Mouse (Mus musculus) heart, adult 9 months (tissue): Measurements from ENCODE around the gene Ercc6l.
A peak's percentile ranks its signal among the peaks of the same experiment; 100 is the strongest.

ENCODE experiments used
- DNase-seq, 2 experiments: peaks; one replicate each; pipeline ENCODE4 v3.0.0; 2022; ENCODE audit warnings: low spot score in 2 of 2

The Ercc6l gene

GRCm38 (mm10) chrX:102156618-102157422 is at the start of gene Ercc6l:
TSS of gene Ercc6l (minus strand) at chrX:102157091.
- DNase-seq: peak; percentile 86 to 90

- DNase-seq: no peak
These were observed 33.9 kb upstream of the Ercc6l start for GRCm38 (mm10) chrX:102190840-102191239.

DNA sequence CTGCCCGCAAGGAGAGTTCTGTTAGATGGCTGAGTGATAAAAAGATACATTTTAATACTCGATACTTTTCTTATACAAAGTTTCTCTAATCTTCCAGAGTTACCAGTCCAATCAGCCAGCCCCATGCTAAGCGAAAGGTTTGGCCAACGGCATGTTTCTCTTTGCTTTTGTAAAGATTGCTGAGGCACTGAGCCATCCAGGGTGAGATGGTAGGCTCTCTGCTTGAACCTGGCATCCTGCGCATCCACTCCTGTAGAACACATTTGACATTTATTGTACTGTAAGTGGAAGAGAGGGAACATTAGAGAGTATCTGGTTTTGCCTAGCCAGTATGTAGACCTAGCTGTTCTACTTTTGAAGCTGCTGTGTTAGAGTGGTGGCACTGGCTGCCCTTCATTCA is 32.7 kb upstream of the Ercc6l start:
- no peak for DNase-seq

- peak; percentile 78 to 80 for DNase-seq
These were observed 32.0 kb upstream of the Ercc6l start, which contains the start of gene Rps4x for GRCm38 (mm10) chrX:102188712-102189497. TSS of gene Rps4x (minus strand) at chrX:102189394.

- no peak for DNase-seq
These were observed 30.3 kb upstream of the Ercc6l start for GRCm38 (mm10) chrX:102187023-102187699.

DNA sequence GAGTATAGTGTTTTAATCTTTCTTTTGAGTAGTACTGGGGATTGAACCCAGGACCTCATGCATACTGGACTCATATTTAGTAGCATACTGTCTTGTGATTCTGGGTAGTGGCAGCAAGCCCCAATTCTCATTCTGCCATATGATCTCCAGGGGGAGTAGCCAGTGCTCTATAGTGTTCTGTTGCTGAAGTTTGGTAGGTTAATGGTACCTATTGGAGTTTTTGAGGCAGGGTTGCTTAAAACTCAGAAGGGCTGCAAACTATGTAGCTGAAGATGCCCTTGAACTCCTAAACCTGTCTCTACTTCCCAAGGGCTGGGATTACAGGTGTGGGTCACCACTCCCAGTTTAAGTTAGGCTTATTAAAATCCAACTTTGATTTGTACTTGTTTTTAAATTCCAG is 25.7 kb upstream of the Ercc6l start:
- DNase-seq: no peak

GRCm38 (mm10) chrX:102175538-102176287 is 18.8 kb upstream of the Ercc6l start:
- no peak for DNase-seq

GRCm38 (mm10) chrX:102170900-102171299 is 14.0 kb upstream of the Ercc6l start:
- no peak for DNase-seq

DNA sequence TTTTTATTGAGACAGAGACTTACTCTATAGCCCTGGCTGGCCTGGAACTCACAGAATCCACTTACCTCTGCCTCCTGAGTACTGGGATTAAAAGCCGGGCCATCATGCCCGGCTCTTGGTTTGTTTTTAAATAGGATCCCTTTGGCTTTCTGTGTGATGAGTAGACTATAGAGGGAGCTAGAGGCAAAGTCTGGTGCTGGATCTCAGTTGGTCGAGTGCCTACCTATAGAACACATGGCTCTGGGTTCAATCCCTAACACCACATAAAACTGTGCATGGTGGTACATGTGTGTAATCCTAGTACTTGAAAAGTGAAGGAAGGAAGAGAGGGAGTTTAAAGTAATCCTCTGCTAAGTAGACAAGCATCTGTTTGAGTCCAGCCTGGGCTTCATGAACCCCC is 13.2 kb upstream of the Ercc6l start:
- DNase-seq: no peak

DNA sequence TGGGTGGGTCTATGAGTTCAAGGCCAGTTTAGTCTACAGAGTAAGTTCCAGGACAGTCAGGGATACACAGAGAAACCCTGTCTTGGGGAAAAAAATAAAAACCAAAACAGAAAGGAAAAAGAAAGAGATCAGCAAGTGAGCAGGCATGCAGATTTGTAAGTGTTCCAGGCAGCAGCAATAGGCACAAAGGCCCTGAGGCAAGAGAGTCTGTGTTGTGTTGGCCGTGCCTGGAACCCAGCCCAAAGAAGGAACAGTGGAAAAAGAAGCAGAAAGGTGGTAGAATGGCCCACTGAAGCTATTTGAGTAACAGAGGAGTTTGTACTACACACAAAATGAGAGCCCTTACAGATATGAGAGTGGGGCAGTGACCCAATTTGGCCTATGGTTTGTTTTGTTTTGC is 12.8 kb upstream of the Ercc6l start:
- no peak for DNase-seq

DNA sequence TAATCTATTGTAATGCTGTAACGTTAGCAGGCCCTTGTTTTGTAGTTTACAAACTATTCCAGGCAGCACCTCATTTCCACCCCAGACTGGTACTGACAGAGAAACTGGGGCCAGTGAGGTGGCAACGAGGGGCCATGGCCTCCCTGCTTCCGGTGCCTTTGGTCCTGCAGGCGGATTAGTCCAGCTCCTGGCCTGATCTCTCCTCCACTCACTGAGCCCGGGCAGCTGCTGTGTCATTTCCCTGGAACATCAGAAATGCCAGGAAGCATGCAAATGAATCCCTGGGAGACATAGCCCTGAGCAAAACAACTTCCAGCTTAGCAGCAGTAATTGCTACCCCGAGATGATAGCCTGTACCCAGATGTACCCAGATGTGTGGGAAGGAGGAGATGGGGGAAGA is 10.1 kb upstream of the Ercc6l start:
- no peak for DNase-seq

DNA sequence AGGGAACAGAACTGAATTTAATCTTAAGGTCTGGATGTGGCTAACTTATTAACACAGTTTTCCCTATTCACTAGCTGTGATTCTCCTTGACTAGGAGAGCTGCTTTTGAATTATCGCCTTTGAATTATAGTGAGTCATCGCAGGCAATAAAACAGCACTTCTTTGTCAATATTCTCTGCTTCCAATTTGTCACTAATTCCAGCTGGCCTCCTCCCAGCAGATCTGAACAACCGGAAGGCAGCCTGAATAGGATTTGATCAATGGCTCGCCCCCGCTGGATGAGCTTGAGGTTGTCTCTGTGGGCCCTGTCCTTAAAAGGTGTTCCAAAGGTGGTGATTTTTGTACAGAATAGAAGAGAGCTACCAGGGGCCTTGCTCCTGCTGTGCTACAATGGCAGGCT is 9.6 kb upstream of the Ercc6l start:
- DNase-seq: no peak

DNA sequence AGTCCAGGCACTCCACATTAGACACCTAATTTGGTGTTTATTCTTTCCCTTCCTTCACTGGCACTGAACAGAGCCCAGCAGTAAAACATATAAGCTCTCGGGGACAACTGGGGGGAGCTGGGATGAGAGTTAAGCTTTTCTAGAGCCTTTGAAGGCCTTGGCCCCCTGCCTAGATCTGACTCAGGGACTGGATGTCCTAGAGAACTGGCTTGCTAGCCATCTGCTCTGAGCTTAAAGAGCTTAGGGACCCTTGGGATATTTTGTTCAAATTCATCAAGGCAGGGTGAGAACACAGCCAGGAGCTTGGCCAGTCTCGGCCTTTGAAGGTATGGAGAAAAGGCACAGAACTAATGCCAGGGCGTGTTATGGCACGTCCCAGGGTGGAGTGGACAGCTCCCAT is 6.6 kb upstream of the Ercc6l start:
- DNase-seq: peak in 1 of 2 experiments; percentile 29

- DNase-seq: no peak
These were observed 6.2 kb upstream of the Ercc6l start for GRCm38 (mm10) chrX:102163096-102163495.

- no peak for DNase-seq
These were observed 3.6 kb upstream of the Ercc6l start for GRCm38 (mm10) chrX:102160528-102160927.

DNA sequence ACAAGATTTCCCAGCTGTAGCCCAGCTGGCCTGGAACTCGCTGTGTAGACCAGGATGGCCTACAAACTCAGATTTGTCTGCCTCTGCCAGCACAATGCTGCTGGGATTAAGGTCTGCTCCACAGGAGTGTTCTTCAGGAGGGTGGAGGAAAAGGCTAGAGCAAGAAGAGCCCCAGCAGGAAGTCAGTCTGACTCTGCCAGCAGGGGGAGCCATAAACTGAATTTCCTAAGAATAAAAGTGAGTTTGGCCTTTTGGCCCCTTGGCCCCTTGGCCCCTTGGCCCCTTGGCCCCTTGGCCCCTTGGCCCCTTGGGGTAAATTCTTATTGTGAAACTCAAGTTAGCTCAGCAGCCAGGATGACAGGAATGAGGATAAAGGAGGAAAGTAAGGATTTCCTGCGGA is 2.9 kb upstream of the Ercc6l start:
- peak in 1 of 2 experiments; percentile 8 for DNase-seq

GRCm38 (mm10) chrX:102157423-102157791 is 516 bp upstream of the Ercc6l start:
- DNase-seq: no peak

DNA sequence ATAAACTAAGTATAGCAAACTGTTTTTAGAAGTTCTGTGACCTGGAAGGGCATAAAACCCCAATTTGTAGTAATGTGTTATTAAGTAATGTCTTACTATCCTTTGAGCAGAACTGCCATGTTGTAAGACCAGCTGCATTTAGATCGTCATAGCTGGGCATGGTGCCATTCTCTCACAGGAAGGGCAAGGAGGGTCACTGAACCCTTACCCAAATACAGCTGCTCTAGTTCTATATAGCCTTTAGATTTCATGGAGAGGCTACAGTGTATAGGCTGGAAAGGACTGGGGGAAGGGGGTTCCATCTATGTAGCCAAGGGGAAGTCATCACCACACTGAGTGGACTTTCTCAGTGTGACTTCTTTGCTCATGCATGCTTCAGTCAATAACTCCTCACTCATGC is 15.7 kb downstream of the Ercc6l start:
- no peak for DNase-seq

- DNase-seq: no peak
These were observed 35.6 kb downstream of the Ercc6l start for GRCm38 (mm10) chrX:102121321-102121720.

GRCm38 (mm10) chrX:102119042-102119864 is 37.6 kb downstream of the Ercc6l start, which contains the start of gene Pin4:
TSS of gene Pin4 (plus strand) at chrX:102119447.
- DNase-seq: peak; percentile 95 to 98

DNA sequence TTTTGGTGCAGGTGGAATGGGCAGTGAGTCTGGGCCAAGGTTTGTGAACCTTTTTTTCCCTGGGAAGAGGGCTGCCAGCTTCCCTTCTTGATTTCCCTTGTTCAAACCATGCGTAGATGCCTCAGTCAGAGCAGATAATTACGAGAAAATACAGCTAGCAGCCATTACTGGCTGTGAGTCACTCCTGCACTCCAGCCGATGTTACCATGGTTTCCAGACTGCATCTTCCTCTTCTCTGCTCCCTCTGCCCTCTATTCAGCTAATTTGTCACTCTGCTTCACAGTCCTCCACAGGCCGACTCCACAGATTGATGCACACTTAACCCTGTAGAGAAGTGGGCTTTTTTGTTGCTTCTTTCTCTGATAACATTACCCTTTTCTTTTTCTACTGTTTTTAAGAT is 41.2 kb downstream of the Ercc6l start:
- DNase-seq: no peak
